Mouse (Mus musculus): ENCODE results near the gene Gaa. TPM values are rescaled to one million over a fixed set of nuclear protein-coding genes. Genes with fewer than 3 reads are reported as not detected.
A peak's percentile ranks its signal among the peaks of the same experiment; 100 is the strongest.
"Not testable (repeated sequence)": the region's sequence is repeated elsewhere in the genome, so short reads cannot be mapped to it uniquely, and the experiment has no call there.

The Gaa gene
- polyA plus RNA-seq, 1 experiment from 2014 or later = 42.5 TPM

GRCm38 (mm10) chr11:119239480-119239879 is 28.2 kb upstream of the Gaa start:
- Histone ChIP-seq H3K4me2 (no peak overlapping the region), H3K4me1 (replicated peaks; ENCODE audit: control insufficient read depth, insufficient read depth, low read length) (no peaks in the 10 kb centered on the region), H3K9me3 (ENCODE audit: control insufficient read depth, low read length) (no peaks in the 10 kb centered on the region), H3K27ac (ENCODE audit: low read depth, low read length) (no peak overlapping the region), H3K4me3 (ENCODE audit: low read depth, low read length) (no peak overlapping the region), H3K9ac (ENCODE audit: low read depth, low read length) (no peak overlapping the region), H3K36me3 (ENCODE audit: control insufficient read depth, insufficient read depth, low read length) (no peaks in the 10 kb centered on the region), H3K27me3 (replicated peaks; ENCODE audit: control insufficient read depth, insufficient read depth, low read length) (no peaks in the 10 kb centered on the region)
- no peak for DNase-seq (ENCODE audit: low spot score)
- ATAC-seq (replicated peaks; ENCODE audit: low FRiP score) = no peak
- 91% methylated on average over 12 of the region's 12 CpGs for WGBS

- not testable (repeated sequence) for H3K4me2 ChIP-seq; H3K9ac ChIP-seq (ENCODE audit: low read depth, low read length); H3K4me1 ChIP-seq (replicated peaks; ENCODE audit: control insufficient read depth, insufficient read depth, low read length); H3K27me3 ChIP-seq (replicated peaks; ENCODE audit: control insufficient read depth, insufficient read depth, low read length); H3K4me3 ChIP-seq (ENCODE audit: low read depth, low read length); H3K36me3 ChIP-seq (ENCODE audit: control insufficient read depth, insufficient read depth, low read length); ATAC-seq (replicated peaks; ENCODE audit: low FRiP score); H3K9me3 ChIP-seq (ENCODE audit: control insufficient read depth, low read length); H3K27ac ChIP-seq (ENCODE audit: low read depth, low read length); DNase-seq (ENCODE audit: low spot score)
- 82% methylated on average over 6 of the region's 6 CpGs for WGBS
These were observed 22.1 kb upstream of the Gaa start for GRCm38 (mm10) chr11:119245543-119245942.

- DNase-seq (ENCODE audit: low spot score) = no peak
- Histone ChIP-seq H3K4me1 (replicated peaks; ENCODE audit: control insufficient read depth, insufficient read depth, low read length) (peaks cover 14% of the 10 kb centered on the region), H3K27ac (ENCODE audit: low read depth, low read length) (no peak overlapping the region), H3K27me3 (replicated peaks; ENCODE audit: control insufficient read depth, insufficient read depth, low read length) (peaks cover 5% of the 10 kb centered on the region; the same call in 1 of the 2 replicates), H3K9ac (ENCODE audit: low read depth, low read length) (no peak overlapping the region), H3K9me3 (ENCODE audit: control insufficient read depth, low read length) (no peaks in the 10 kb centered on the region), H3K36me3 (ENCODE audit: control insufficient read depth, insufficient read depth, low read length) (no peaks in the 10 kb centered on the region), H3K4me3 (ENCODE audit: low read depth, low read length) (no peak overlapping the region), H3K4me2 (no peak overlapping the region)
- 26% methylated on average over 6 of the region's 6 CpGs for WGBS
- 0 out of 2 replicates have a peak, but pooled peaks have one; percentile 29 for ATAC-seq (replicated peaks; ENCODE audit: low FRiP score)
These were observed 18.7 kb upstream of the Gaa start for GRCm38 (mm10) chr11:119249011-119249410.

GRCm38 (mm10) chr11:119250998-119251397 is 16.7 kb upstream of the Gaa start:
- no peak overlapping the region for H3K4me2 ChIP-seq
- ATAC-seq (replicated peaks; ENCODE audit: low FRiP score) (no peak), DNase-seq (ENCODE audit: low spot score) (no peak)
- H3K4me3 ChIP-seq (ENCODE audit: low read depth, low read length) = no peak overlapping the region
- peaks cover 14% of the 10 kb centered on the region for H3K4me1 ChIP-seq (replicated peaks; ENCODE audit: control insufficient read depth, insufficient read depth, low read length)
- H3K9me3 ChIP-seq (ENCODE audit: control insufficient read depth, low read length) = no peaks in the 10 kb centered on the region
- H3K36me3 ChIP-seq (ENCODE audit: control insufficient read depth, insufficient read depth, low read length) = no peaks in the 10 kb centered on the region
- no peak overlapping the region for H3K27ac ChIP-seq (ENCODE audit: low read depth, low read length)
- no peak overlapping the region for H3K9ac ChIP-seq (ENCODE audit: low read depth, low read length)
- WGBS = 36% methylated on average over 17 of the region's 17 CpGs
- peaks cover 5% of the 10 kb centered on the region; the same call in 1 of the 2 replicates for H3K27me3 ChIP-seq (replicated peaks; ENCODE audit: control insufficient read depth, insufficient read depth, low read length)

GRCm38 (mm10) chr11:119252854-119253541 is 14.7 kb upstream of the Gaa start:
- Histone ChIP-seq H3K9ac (ENCODE audit: low read depth, low read length) (peak overlapping the region; percentile 52; the same call in 1 of the 2 replicates), H3K27me3 (replicated peaks; ENCODE audit: control insufficient read depth, insufficient read depth, low read length) (peaks cover 5% of the 10 kb centered on the region; the same call in 1 of the 2 replicates), H3K4me1 (replicated peaks; ENCODE audit: control insufficient read depth, insufficient read depth, low read length) (peaks cover 14% of the 10 kb centered on the region), H3K36me3 (ENCODE audit: control insufficient read depth, insufficient read depth, low read length) (no peaks in the 10 kb centered on the region), H3K9me3 (ENCODE audit: control insufficient read depth, low read length) (no peaks in the 10 kb centered on the region), H3K4me2 (peak overlapping the region; percentile 54), H3K27ac (ENCODE audit: low read depth, low read length) (no peak overlapping the region), H3K4me3 (ENCODE audit: low read depth, low read length) (peak overlapping the region; percentile 17)
- 3% methylated on average over 22 of the region's 22 CpGs for WGBS
- DNase-seq (ENCODE audit: low spot score) = peak; percentile 74
- ATAC-seq (replicated peaks; ENCODE audit: low FRiP score) = peak; percentile 72

- peaks cover 10% of the 10 kb centered on the region for H3K4me1 ChIP-seq (replicated peaks; ENCODE audit: control insufficient read depth, insufficient read depth, low read length)
- H3K9ac ChIP-seq (ENCODE audit: low read depth, low read length); H3K36me3 ChIP-seq (ENCODE audit: control insufficient read depth, insufficient read depth, low read length); H3K4me2 ChIP-seq; H3K27me3 ChIP-seq (replicated peaks; ENCODE audit: control insufficient read depth, insufficient read depth, low read length); H3K27ac ChIP-seq (ENCODE audit: low read depth, low read length); H3K9me3 ChIP-seq (ENCODE audit: control insufficient read depth, low read length); H3K4me3 ChIP-seq (ENCODE audit: low read depth, low read length); ATAC-seq (replicated peaks; ENCODE audit: low FRiP score); DNase-seq (ENCODE audit: low spot score): not testable (repeated sequence)
- 90% methylated on average over 5 of the region's 5 CpGs for WGBS
These were observed 11.1 kb upstream of the Gaa start for GRCm38 (mm10) chr11:119256557-119256956.

GRCm38 (mm10) chr11:119258216-119258571 is 9.5 kb upstream of the Gaa start:
- DNase-seq (ENCODE audit: low spot score) = no peak
- no peak overlapping the region for H3K27ac ChIP-seq (ENCODE audit: low read depth, low read length)
- no peak for ATAC-seq (replicated peaks; ENCODE audit: low FRiP score)
- H3K9me3 ChIP-seq (ENCODE audit: control insufficient read depth, low read length) = no peaks in the 10 kb centered on the region
- WGBS = 59% methylated on average over 9 of the region's 9 CpGs
- no peaks in the 10 kb centered on the region for H3K27me3 ChIP-seq (replicated peaks; ENCODE audit: control insufficient read depth, insufficient read depth, low read length)
- peak overlapping the region; percentile 14 for H3K4me3 ChIP-seq (ENCODE audit: low read depth, low read length)
- H3K9ac ChIP-seq (ENCODE audit: low read depth, low read length) = no peak overlapping the region
- H3K4me2 ChIP-seq = peak overlapping the region; percentile 58
- H3K36me3 ChIP-seq (ENCODE audit: control insufficient read depth, insufficient read depth, low read length) = no peaks in the 10 kb centered on the region
- 0 out of 2 replicates have a peak, but pooled peaks cover 2% of the 10 kb centered on the region for H3K4me1 ChIP-seq (replicated peaks; ENCODE audit: control insufficient read depth, insufficient read depth, low read length)

GRCm38 (mm10) chr11:119258572-119259322 is 8.9 kb upstream of the Gaa start:
- no peak overlapping the region for H3K27ac ChIP-seq (ENCODE audit: low read depth, low read length)
- peak overlapping the region; percentile 14 for H3K4me3 ChIP-seq (ENCODE audit: low read depth, low read length)
- H3K4me1 ChIP-seq (replicated peaks; ENCODE audit: control insufficient read depth, insufficient read depth, low read length) = 0 out of 2 replicates have a peak, but pooled peaks cover 2% of the 10 kb centered on the region
- WGBS = 58% methylated on average over 23 of the region's 23 CpGs
- DNase-seq (ENCODE audit: low spot score) (no peak), ATAC-seq (replicated peaks; ENCODE audit: low FRiP score) (peak; percentile 73)
- H3K9ac ChIP-seq (ENCODE audit: low read depth, low read length) = 0 out of 2 replicates have a peak overlapping the region, but pooled peaks have one; percentile 0
- H3K27me3 ChIP-seq (replicated peaks; ENCODE audit: control insufficient read depth, insufficient read depth, low read length) = no peaks in the 10 kb centered on the region
- peak overlapping the region; percentile 58 for H3K4me2 ChIP-seq
- H3K9me3 ChIP-seq (ENCODE audit: control insufficient read depth, low read length) = no peaks in the 10 kb centered on the region
- H3K36me3 ChIP-seq (ENCODE audit: control insufficient read depth, insufficient read depth, low read length) = no peaks in the 10 kb centered on the region

Data from liver, embryonic 11.5 days (tissue).